Mouse (Mus musculus) MEL (cell line): ENCODE results near the gene Slc24a1.
A peak's percentile ranks its signal among the peaks of the same experiment; 100 is the strongest.

Experiments
- BHLHE40 ChIP-seq: IDR thresholded peaks from 2 replicates; pipeline ENCODE4 v1.6.1; 2012; ENCODE audit warnings: low read depth, mild to moderate bottlenecking, inconsistent platforms, low read length, improper control_type of control experiment, borderline replicate concordance
- CHD2 ChIP-seq: IDR thresholded peaks from 2 replicates; pipeline ENCODE4 v1.6.1; 2011; ENCODE audit warnings: low read length, improper control_type of control experiment
- CTCF ChIP-seq, 3 experiments: IDR thresholded peaks in 2 of 3; conservative IDR thresholded peaks in 1 of 3; 2 replicates each; pipeline ENCODE4 v1.5.1; 2011 to 2012; ENCODE audit warnings: low read length in 3 of 3, low read depth in 2 of 3, mild to moderate bottlenecking in 2 of 3, improper control_type of control experiment in 1 of 3, inconsistent platforms in 1 of 3, mixed read lengths in 1 of 3, moderate library complexity in 1 of 3; ENCODE audit not compliant: control insufficient read depth in 1 of 3, insufficient read depth in 1 of 3, poor library complexity in 1 of 3, severe bottlenecking in 1 of 3
- EP300 ChIP-seq, 2 experiments: IDR thresholded peaks; 2 replicates each; pipeline ENCODE4 v1.6.1; 2011; ENCODE audit warnings: improper control_type of control experiment in 2 of 2, low read length in 2 of 2, low read depth in 1 of 2, mild to moderate bottlenecking in 1 of 2
- GABPA ChIP-seq: IDR thresholded peaks from 2 replicates; pipeline ENCODE4 v1.6.1; 2012; ENCODE audit warnings: low read depth, mild to moderate bottlenecking, inconsistent platforms, low read length, improper control_type of control experiment, moderate library complexity
- MAFK ChIP-seq: IDR thresholded peaks from 2 replicates; pipeline ENCODE4 v1.6.1; 2011; ENCODE audit warnings: low read depth, mild to moderate bottlenecking, low read length, improper control_type of control experiment, borderline replicate concordance
- MAX ChIP-seq: IDR thresholded peaks from 2 replicates; pipeline ENCODE4 v1.6.1; 2011; ENCODE audit warnings: low read length, improper control_type of control experiment
- POLR2A ChIP-seq, 2 experiments: IDR thresholded peaks; 2 replicates each; pipeline ENCODE4 v1.6.1; 2011 to 2012; ENCODE audit warnings: low read length in 2 of 2, mild to moderate bottlenecking in 2 of 2, control low read depth in 1 of 2, improper control_type of control experiment in 1 of 2, low read depth in 1 of 2, moderate library complexity in 1 of 2; ENCODE audit not compliant: control insufficient read depth in 1 of 2, insufficient read depth in 1 of 2, poor library complexity in 1 of 2
- POLR2AphosphoS5 ChIP-seq: IDR thresholded peaks from 2 replicates; pipeline ENCODE4 v1.6.1; 2012; ENCODE audit warnings: low read depth, borderline replicate concordance, mild to moderate bottlenecking, inconsistent platforms, low read length, moderate library complexity, mixed read lengths
- TBP ChIP-seq: IDR thresholded peaks from 2 replicates; pipeline ENCODE4 v1.8.0; 2011; ENCODE audit warnings: low read depth, low read length, improper control_type of control experiment
- USF1 ChIP-seq: IDR thresholded peaks from 2 replicates; pipeline ENCODE4 v1.6.1; 2014; ENCODE audit warnings: low read depth, mild to moderate bottlenecking, inconsistent platforms, low read length, improper control_type of control experiment, moderate library complexity
- ZC3H11A ChIP-seq: IDR thresholded peaks from 2 replicates; pipeline ENCODE4 v1.6.1; 2012; ENCODE audit warnings: low read depth, mild to moderate bottlenecking, inconsistent platforms, low read length, improper control_type of control experiment
- ZMIZ1 ChIP-seq: IDR thresholded peaks from 2 replicates; pipeline ENCODE4 v1.6.1; 2012; ENCODE audit warnings: low read depth, mild to moderate bottlenecking, inconsistent platforms, low read length, improper control_type of control experiment, moderate library complexity
- ZNF384 ChIP-seq: IDR thresholded peaks from 2 replicates; pipeline ENCODE4 v1.6.1; 2012; ENCODE audit warnings: low read depth, mild to moderate bottlenecking, inconsistent platforms, low read length, improper control_type of control experiment

DNA sequence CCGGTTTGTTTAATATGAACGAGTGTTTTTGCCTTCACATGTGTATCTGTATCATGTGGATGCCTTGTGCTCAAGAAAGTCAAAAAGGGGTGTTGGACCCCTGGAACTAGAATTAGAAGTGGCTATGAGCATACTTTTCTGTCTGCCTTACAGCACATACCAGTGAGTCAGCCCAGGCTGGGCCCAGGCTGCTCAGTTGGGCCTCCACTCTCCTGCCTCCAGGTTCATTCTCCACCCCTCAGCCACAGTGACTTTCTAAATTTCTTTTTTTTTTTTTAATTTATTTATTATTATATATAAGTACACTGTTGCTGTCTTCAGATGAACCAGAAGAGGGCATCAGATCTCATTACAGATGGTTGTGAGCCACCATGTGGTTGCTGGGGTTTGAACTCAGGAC is 11.6 kb downstream of the Slc24a1 start:
- TF ChIP-seq ZNF384 (peak; percentile 64), CTCF (IDR thresholded peaks at IDR 0.05 in 2 of 3, conservative IDR thresholded peaks at IDR 0.05 in 1 of 3; ENCODE audit: control insufficient read depth in 1 of 3, insufficient read depth in 1 of 3, low read depth in 2 of 3, low read length in 3 of 3, poor library complexity in 1 of 3, severe bottlenecking in 1 of 3) (peak; percentile 5 to 38 (median 17); a peak in 2 of 6 replicates), POLR2A (IDR thresholded peaks at IDR 0.05; ENCODE audit: control insufficient read depth in 1 of 2, insufficient read depth in 1 of 2, low read depth in 1 of 2, low read length in 2 of 2, poor library complexity in 1 of 2) (no peak), ZMIZ1 (no peak), EP300 (IDR thresholded peaks at IDR 0.05; ENCODE audit: low read depth in 1 of 2, low read length in 2 of 2) (no peak), MAX (no peak), TBP (no peak), ZC3H11A (peak; percentile 7; the same call in 1 of the 2 replicates), GABPA (no peak), POLR2AphosphoS5 (no peak), CHD2 (no peak), MAFK (no peak), USF1 (no peak), BHLHE40 (no peak)
